Mouse (Mus musculus): ENCODE results near the gene Exoc4. TPM values are rescaled to one million over a fixed set of nuclear protein-coding genes. Genes with fewer than 3 reads are reported as not detected.

The Exoc4 gene
- total and polyA plus RNA-seq, 3 experiments, result 31.2 to 46.4 (median 41.9) TPM

- Histone ChIP-seq H3K36me3 (replicated peaks in 1 of 2; ENCODE audit: control insufficient read depth in 1 of 2, insufficient read depth in 1 of 2, low read length in 1 of 2) (no peaks in the 10 kb centered on the region), H3K4me2 (ENCODE audit: insufficient read depth, low read depth, poor library complexity, severe bottlenecking) (no peak overlapping the region), H3K79me2 (replicated peaks; ENCODE audit: control insufficient read depth, extremely low read depth, insufficient read depth, poor library complexity, severe bottlenecking) (no peaks in the 10 kb centered on the region), H3K27me3 (replicated peaks) (no peaks in the 10 kb centered on the region), H3K4me3 (replicated peaks in 1 of 3; ENCODE audit: low read depth in 2 of 3, low read length in 2 of 3, poor library complexity in 1 of 3) (no peak overlapping the region), H3K9me3 (replicated peaks; ENCODE audit: low read length) (no peaks in the 10 kb centered on the region), H3K4me1 (ENCODE audit: control insufficient read depth in 1 of 2, insufficient read depth in 2 of 2) (no peaks in the 10 kb centered on the region), H3K9ac (ENCODE audit: insufficient read depth, low read depth) (no peak overlapping the region), H3K27ac (ENCODE audit: insufficient read depth, low read depth) (no peak overlapping the region)
- no peak for TF ChIP-seq USF1 (IDR thresholded peaks at IDR 0.05; ENCODE audit: low read depth, low read length)
- TF ChIP-seq SMC3 (IDR thresholded peaks at IDR 0.05; ENCODE audit: low read depth, low read length), result no peak
- TF ChIP-seq USF2 (conservative IDR thresholded peaks at IDR 0.05; ENCODE audit: low read depth, low read length), result no peak
- TF ChIP-seq CTCF (conservative IDR thresholded peaks at IDR 0.05 in 1 of 2, IDR thresholded peaks at IDR 0.05 in 1 of 2; ENCODE audit: low read depth in 2 of 2, low read length in 2 of 2), result no peak
- TF ChIP-seq RAD21 (IDR thresholded peaks at IDR 0.05; ENCODE audit: low read depth, low read length), result no peak
- no peak for TF ChIP-seq UBTF (IDR thresholded peaks at IDR 0.05; ENCODE audit: low read depth, low read length)
- no peak for TF ChIP-seq PAX5 (IDR thresholded peaks at IDR 0.05; ENCODE audit: low read length)
- TF ChIP-seq BHLHE40 (IDR thresholded peaks at IDR 0.05; ENCODE audit: low read depth, low read length), result no peak
- no peak for TF ChIP-seq IRF4 (IDR thresholded peaks at IDR 0.05; ENCODE audit: low read depth, low read length)
- TF ChIP-seq ZNF384 (IDR thresholded peaks at IDR 0.05; ENCODE audit: low read depth, low read length), result no peak
- TF ChIP-seq RCOR1 (conservative IDR thresholded peaks at IDR 0.05; ENCODE audit: low read depth, low read length), result no peak
- TF ChIP-seq MAX (IDR thresholded peaks at IDR 0.05; ENCODE audit: low read length), result no peak
- TF ChIP-seq E2F4 (IDR thresholded peaks at IDR 0.05; ENCODE audit: insufficient replicate concordance, low read depth, low read length), result no peak
- TF ChIP-seq CHD2 (IDR thresholded peaks at IDR 0.05; ENCODE audit: low read length), result no peak
- dilution Hi-C loops (cut with MboI; ENCODE audit: extremely low pct_ligation_motif_present, extremely low pct_unique_long_range_greater_than_20kb, low sequenced_read_pairs), result no loop called here
- DNase-seq (ENCODE audit: extremely low read depth), result no peak
- in situ Hi-C loops (cut with MboI; ENCODE audit: low pct_ligation_motif_present, low pct_unique_long_range_greater_than_20kb, low sequenced_read_pairs), result no loop called here
Measured at GRCm38 (mm10) chr6:33890926-33891325, 642.0 kb downstream of the Exoc4 start.

- no peaks in the 10 kb centered on the region for H3K36me3 ChIP-seq (replicated peaks in 1 of 2; ENCODE audit: control insufficient read depth in 1 of 2, insufficient read depth in 1 of 2, low read length in 1 of 2)
- TF ChIP-seq MYC (IDR thresholded peaks at IDR 0.05; ENCODE audit: low read depth, low read length) (no peak), KAT2A (IDR thresholded peaks at IDR 0.05; ENCODE audit: insufficient replicate concordance, low read length) (no peak), CHD2 (IDR thresholded peaks at IDR 0.05; ENCODE audit: low read length) (no peak), MXI1 (IDR thresholded peaks at IDR 0.05; ENCODE audit: low read depth, low read length) (no peak), ZKSCAN1 (IDR thresholded peaks at IDR 0.05; ENCODE audit: borderline replicate concordance, low read depth, low read length) (no peak), CTCF (conservative IDR thresholded peaks at IDR 0.05 in 1 of 2, IDR thresholded peaks at IDR 0.05 in 1 of 2; ENCODE audit: low read depth in 2 of 2, low read length in 2 of 2) (no peak), HCFC1 (IDR thresholded peaks at IDR 0.05; ENCODE audit: low read depth, low read length) (no peak), MAX (IDR thresholded peaks at IDR 0.05; ENCODE audit: low read length) (no peak), ETS1 (conservative IDR thresholded peaks at IDR 0.05; ENCODE audit: low read depth, low read length) (no peak), MEF2A (IDR thresholded peaks at IDR 0.05; ENCODE audit: borderline replicate concordance, low read depth, low read length) (no peak), TBP (conservative IDR thresholded peaks at IDR 0.05; ENCODE audit: low read depth, low read length) (no peak), JUND (conservative IDR thresholded peaks at IDR 0.05; ENCODE audit: low read depth, low read length) (no peak), CHD1 (IDR thresholded peaks at IDR 0.05; ENCODE audit: low read depth, low read length) (no peak), JUN (IDR thresholded peaks at IDR 0.05; ENCODE audit: insufficient read depth, low read depth, low read length) (no peak)
- no peaks in the 10 kb centered on the region for H3K4me1 ChIP-seq (ENCODE audit: control insufficient read depth in 1 of 2, insufficient read depth in 2 of 2)
- no peak overlapping the region for H3K9ac ChIP-seq (ENCODE audit: insufficient read depth, low read depth)
- in situ Hi-C loops (cut with MboI; ENCODE audit: low pct_ligation_motif_present, low pct_unique_long_range_greater_than_20kb, low sequenced_read_pairs), result no loop called here
- no peaks in the 10 kb centered on the region for H3K9me3 ChIP-seq (replicated peaks; ENCODE audit: low read length)
- no peak overlapping the region for H3K4me2 ChIP-seq (ENCODE audit: insufficient read depth, low read depth, poor library complexity, severe bottlenecking)
- dilution Hi-C loops (cut with MboI; ENCODE audit: extremely low pct_ligation_motif_present, extremely low pct_unique_long_range_greater_than_20kb, low sequenced_read_pairs), result no loop called here
- no peak overlapping the region for H3K27ac ChIP-seq (ENCODE audit: insufficient read depth, low read depth)
- H3K27me3 ChIP-seq (replicated peaks), result no peaks in the 10 kb centered on the region
- no peak for DNase-seq (ENCODE audit: extremely low read depth)
- no peaks in the 10 kb centered on the region for H3K79me2 ChIP-seq (replicated peaks; ENCODE audit: control insufficient read depth, extremely low read depth, insufficient read depth, poor library complexity, severe bottlenecking)
- no peak overlapping the region for H3K4me3 ChIP-seq (replicated peaks in 1 of 3; ENCODE audit: low read depth in 2 of 3, low read length in 2 of 3, poor library complexity in 1 of 3)
Measured at GRCm38 (mm10) chr6:33892142-33892541, 643.3 kb downstream of the Exoc4 start.
